Mouse (Mus musculus) thymus, postnatal 14 days (tissue): Measurements from ENCODE around the gene Anks1.

Experiments used
- DNase-seq: peaks from one replicate; pipeline ENCODE4 v3.0.0; 2021

Anks1 gene

GRCm38 (mm10) chr17:28000851-28001250, 91.7 kb downstream of the Anks1 start:
- DNase-seq = no peak

GRCm38 (mm10) chr17:28005393-28005792, 96.3 kb downstream of the Anks1 start:
- no peak for DNase-seq

GRCm38 (mm10) chr17:28006208-28006607, 97.1 kb downstream of the Anks1 start:
- no peak for DNase-seq

- no peak for DNase-seq
Observed at GRCm38 (mm10) chr17:28006611-28007010, 97.5 kb downstream of the Anks1 start.

GRCm38 (mm10) chr17:28007179-28007811, 98.2 kb downstream of the Anks1 start:
- peak; percentile 80 for DNase-seq

- DNase-seq = peak; percentile 66
Observed at GRCm38 (mm10) chr17:28007857-28008564, 98.9 kb downstream of the Anks1 start.

GRCm38 (mm10) chr17:28008565-28008981, 99.5 kb downstream of the Anks1 start:
- peak; percentile 59 for DNase-seq

GRCm38 (mm10) chr17:28009066-28009715, 100.1 kb downstream of the Anks1 start:
- no peak for DNase-seq

- DNase-seq = no peak
Observed at GRCm38 (mm10) chr17:28009716-28010114, 100.6 kb downstream of the Anks1 start.

- no peak for DNase-seq
Observed at GRCm38 (mm10) chr17:28010925-28011324, 101.8 kb downstream of the Anks1 start.

GRCm38 (mm10) chr17:28012851-28013250, 103.7 kb downstream of the Anks1 start:
- DNase-seq = no peak

GRCm38 (mm10) chr17:28013259-28013875, 104.3 kb downstream of the Anks1 start:
- peak; percentile 93 for DNase-seq

GRCm38 (mm10) chr17:28014449-28014848, 105.3 kb downstream of the Anks1 start:
- DNase-seq = no peak

GRCm38 (mm10) chr17:28015068-28015730, 106.1 kb downstream of the Anks1 start:
- peak; percentile 55 for DNase-seq

- no peak for DNase-seq
Observed at GRCm38 (mm10) chr17:28016056-28016797, 107.1 kb downstream of the Anks1 start.

GRCm38 (mm10) chr17:28018344-28018743, 109.2 kb downstream of the Anks1 start:
- DNase-seq = no peak

- peak; percentile 55 for DNase-seq
Observed at GRCm38 (mm10) chr17:28018776-28019175, 109.7 kb downstream of the Anks1 start.

- no peak for DNase-seq
Observed at GRCm38 (mm10) chr17:28019785-28020696, 110.9 kb downstream of the Anks1 start.

GRCm38 (mm10) chr17:28021911-28022310, 112.8 kb downstream of the Anks1 start:
- no peak for DNase-seq

GRCm38 (mm10) chr17:28022854-28023655, 113.9 kb downstream of the Anks1 start:
- peak; percentile 50 for DNase-seq
